Mouse (Mus musculus) MEL (cell line): ENCODE data around the gene Ung.

Source experiments
- CHD1 ChIP-seq: IDR thresholded peaks from 2 replicates; pipeline ENCODE4 v1.6.1; 2012; ENCODE audit warnings: low read depth, mild to moderate bottlenecking, inconsistent platforms, low read length, improper control_type of control experiment
- CTCF ChIP-seq, 3 experiments: IDR thresholded peaks in 2 of 3; conservative IDR thresholded peaks in 1 of 3; 2 replicates each; pipeline ENCODE4 v1.5.1; 2011 to 2012; ENCODE audit warnings: low read length in 3 of 3, low read depth in 2 of 3, mild to moderate bottlenecking in 2 of 3, improper control_type of control experiment in 1 of 3, inconsistent platforms in 1 of 3, mixed read lengths in 1 of 3, moderate library complexity in 1 of 3; ENCODE audit not compliant: control insufficient read depth in 1 of 3, insufficient read depth in 1 of 3, poor library complexity in 1 of 3, severe bottlenecking in 1 of 3
- EP300 ChIP-seq, 2 experiments: IDR thresholded peaks; 2 replicates each; pipeline ENCODE4 v1.6.1; 2011; ENCODE audit warnings: improper control_type of control experiment in 2 of 2, low read length in 2 of 2, low read depth in 1 of 2, mild to moderate bottlenecking in 1 of 2
- HCFC1 ChIP-seq: IDR thresholded peaks from 2 replicates; pipeline ENCODE4 v1.6.1; 2012; ENCODE audit warnings: low read depth, mild to moderate bottlenecking, inconsistent platforms, low read length, improper control_type of control experiment, moderate library complexity
- MXI1 ChIP-seq: IDR thresholded peaks from 2 replicates; pipeline ENCODE4 v1.6.1; 2011; ENCODE audit warnings: mild to moderate bottlenecking, low read depth, low read length, improper control_type of control experiment
- MYC ChIP-seq: IDR thresholded peaks from 2 replicates; pipeline ENCODE4 v1.6.1; 2011; ENCODE audit warnings: low read depth, mild to moderate bottlenecking, low read length, improper control_type of control experiment, moderate library complexity
- POLR2A ChIP-seq, 2 experiments: IDR thresholded peaks; 2 replicates each; pipeline ENCODE4 v1.6.1; 2011 to 2012; ENCODE audit warnings: low read length in 2 of 2, mild to moderate bottlenecking in 2 of 2, control low read depth in 1 of 2, improper control_type of control experiment in 1 of 2, low read depth in 1 of 2, moderate library complexity in 1 of 2; ENCODE audit not compliant: control insufficient read depth in 1 of 2, insufficient read depth in 1 of 2, poor library complexity in 1 of 2

GRCm38 (mm10) chr5:114163117-114163696, 33.0 kb downstream of the Ung start:
- 0 out of 2 replicates have a peak, but pooled peaks have one; percentile 35 for TF ChIP-seq MXI1
- no peak for TF ChIP-seq POLR2A (IDR thresholded peaks at IDR 0.05; ENCODE audit: control insufficient read depth in 1 of 2, insufficient read depth in 1 of 2, low read depth in 1 of 2, low read length in 2 of 2, poor library complexity in 1 of 2)
- TF ChIP-seq MYC: no peak
- TF ChIP-seq EP300 (IDR thresholded peaks at IDR 0.05; ENCODE audit: low read depth in 1 of 2, low read length in 2 of 2): no peak
- no peak for TF ChIP-seq HCFC1
- no peak for TF ChIP-seq CHD1
- TF ChIP-seq CTCF (IDR thresholded peaks at IDR 0.05 in 2 of 3, conservative IDR thresholded peaks at IDR 0.05 in 1 of 3; ENCODE audit: control insufficient read depth in 1 of 3, insufficient read depth in 1 of 3, low read depth in 2 of 3, low read length in 3 of 3, poor library complexity in 1 of 3, severe bottlenecking in 1 of 3): no peak
